Mouse (Mus musculus) intestine, embryonic 14.5 days (tissue): ENCODE data around the gene Arpc4. TPM values are rescaled to one million over a fixed set of nuclear protein-coding genes. Genes with fewer than 3 reads are reported as not detected.
"Not testable (repeated sequence)": the region's sequence is repeated elsewhere in the genome, so short reads cannot be mapped to it uniquely, and the experiment has no call there.

Source experiments
- ATAC-seq: fragments of 200-750 bp; cut with Nextera tagmentation; replicated peaks from 2 replicates; pipeline ENCODE4 v1.8.0; 2017; ENCODE audit warnings: low read depth, moderate number of reproducible peaks, moderate TSS enrichment, moderate library complexity; ENCODE audit not compliant: low FRiP score, low TSS enrichment
- DNase-seq: peaks from one replicate; pipeline ENCODE4 v3.0.0-alpha.2; 2018; ENCODE audit warnings: low spot score
- H3K27ac ChIP-seq: fragments of 300-500 bp; sonication (generic); 2 replicates; pipeline ENCODE4 v1.5.1; 2014; ENCODE audit warnings: low read depth, mild to moderate bottlenecking, control low read depth
- H3K27me3 ChIP-seq: fragments of 300-500 bp; sonication (generic); replicated peaks from 2 replicates; pipeline ENCODE4 v1.6.1; 2014; ENCODE audit warnings: low read length, control low read depth; ENCODE audit not compliant: control insufficient read depth, insufficient read depth
- H3K36me3 ChIP-seq: fragments of 300-500 bp; sonication (generic); 2 replicates; pipeline ENCODE4 v1.6.1; 2014; ENCODE audit warnings: low read length, control low read depth; ENCODE audit not compliant: control insufficient read depth, insufficient read depth
- H3K4me1 ChIP-seq: fragments of 300-500 bp; sonication (generic); replicated peaks from 2 replicates; pipeline ENCODE4 v1.6.1; 2014; ENCODE audit warnings: low read length, control low read depth, mixed read lengths; ENCODE audit not compliant: control insufficient read depth, insufficient read depth
- H3K4me2 ChIP-seq: fragments of 300-500 bp; sonication (generic); 2 replicates; pipeline ENCODE4 v1.6.1; 2014; ENCODE audit warnings: low read length
- H3K4me3 ChIP-seq: fragments of 300-500 bp; sonication (generic); 2 replicates; pipeline ENCODE4 v1.5.1; 2014; ENCODE audit warnings: low read depth, low read length, control low read depth, mixed read lengths
- H3K9ac ChIP-seq: fragments of 300-500 bp; sonication (generic); 2 replicates; pipeline ENCODE4 v1.6.1; 2014; ENCODE audit warnings: mild to moderate bottlenecking, low read length
- H3K9me3 ChIP-seq: fragments of 300-500 bp; sonication (generic); 2 replicates; pipeline ENCODE4 v1.6.1; 2016; ENCODE audit warnings: low read length, control low read depth; ENCODE audit not compliant: control insufficient read depth
- WGBS: fragments of 180-500 bp; shearing (Covaris S2); extraction: QIAGEN DNeasy Blood & Tissue Kit; methylation state at CpG from one replicate; pipeline ENCODE4 v1.1.7; 2014; 5-methylcytosine and 5-hydroxymethylcytosine counted together
- polyA plus RNA-seq: library from polyadenylated mRNA; unstranded; fragments of >200 nt; fragmentation: Nextera tagmentation; extraction: Ambion mirVana; gene quantifications from 2 replicates; pipeline ENCODE4 v1.2.1, GENCODE M21; 2014

The Arpc4 gene
- polyA plus RNA-seq, result 221 and 234 TPM in 2 replicates

DNA sequence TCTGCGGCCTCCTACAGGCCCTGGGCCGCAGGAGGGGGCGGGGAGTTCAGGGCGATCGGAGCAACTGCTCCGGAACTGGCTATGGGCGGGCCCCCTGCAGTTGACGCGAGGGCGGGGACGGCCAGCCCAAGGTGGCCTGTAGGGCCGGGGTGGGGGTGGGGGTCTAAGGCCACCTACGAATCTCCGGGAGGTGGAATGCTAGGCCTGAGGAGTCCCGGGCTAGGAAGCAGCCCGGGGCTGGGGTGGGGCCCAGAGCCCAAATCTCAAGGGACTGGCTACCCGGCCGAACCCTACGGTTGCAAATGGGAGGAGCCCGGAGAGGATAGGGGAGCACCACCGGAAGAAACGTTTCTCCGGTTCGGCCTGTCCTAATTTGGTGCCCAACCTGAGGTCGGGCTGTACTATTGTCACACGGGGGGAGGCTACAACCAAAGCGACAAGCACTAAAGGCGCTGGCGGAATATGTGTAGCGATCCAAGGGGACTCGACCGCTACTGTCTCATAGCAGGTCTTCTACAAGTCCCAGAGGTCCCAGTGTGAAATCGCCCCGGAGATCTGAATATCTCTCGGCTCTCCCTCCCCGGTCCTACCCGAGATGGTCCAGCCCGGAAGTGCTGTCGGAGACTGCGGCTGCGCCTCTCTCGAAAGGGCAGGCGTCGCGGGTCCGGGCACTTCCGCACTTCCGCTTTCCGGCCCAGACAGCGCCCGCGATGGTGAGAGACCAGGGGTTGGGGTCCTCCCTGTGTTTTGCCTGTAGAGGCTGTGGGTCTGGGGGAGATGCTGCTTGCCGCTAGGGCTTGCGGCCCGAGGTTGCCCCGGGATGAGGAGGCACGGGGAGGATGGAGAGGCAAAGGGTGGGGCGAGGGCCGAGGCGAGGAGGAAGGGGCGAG is at the start of gene Arpc4, which contains the start of gene Tada3:
Arpc4 (plus strand) TSS at position 620 of the 890 bp plus-strand sequence.
Tada3 (minus strand) TSS at position 388 of the 890 bp plus-strand sequence.
- ATAC-seq, result peak; percentile 98
- Histone ChIP-seq H3K27me3 (no peaks in the 10 kb centered on the region), H3K9ac (peak within 1 kb of the TSS; percentile 94), H3K9me3 (no peaks in the 10 kb centered on the region), H3K4me3 (peak within 1 kb of the TSS; percentile 68), H3K4me1 (peaks cover 10% of the 10 kb centered on the region), H3K36me3 (peaks cover 56% of the 10 kb centered on the region), H3K27ac (peak within 1 kb of the TSS; percentile 97), H3K4me2 (peak within 1 kb of the TSS; percentile 98)
- WGBS, result 1% methylated on average over 61 of the region's 61 CpGs
- peak; percentile 99 for DNase-seq

GRCm38 (mm10) chr6:113329396-113329795 is 48.5 kb upstream of the Arpc4 start:
- H3K4me3 ChIP-seq, result no peak overlapping the region
- H3K4me2 ChIP-seq, result no peak overlapping the region
- H3K4me1 ChIP-seq, result 0 out of 2 replicates have a peak, but pooled peaks cover 3% of the 10 kb centered on the region
- no peak overlapping the region for H3K9ac ChIP-seq
- DNase-seq (no peak), ATAC-seq (no peak)
- H3K27ac ChIP-seq, result no peak overlapping the region
- H3K27me3 ChIP-seq, result no peaks in the 10 kb centered on the region
- WGBS, result 86% methylated on average over 1 of the region's 1 CpGs
- no peaks in the 10 kb centered on the region for H3K9me3 ChIP-seq
- peaks cover 30% of the 10 kb centered on the region for H3K36me3 ChIP-seq

DNA sequence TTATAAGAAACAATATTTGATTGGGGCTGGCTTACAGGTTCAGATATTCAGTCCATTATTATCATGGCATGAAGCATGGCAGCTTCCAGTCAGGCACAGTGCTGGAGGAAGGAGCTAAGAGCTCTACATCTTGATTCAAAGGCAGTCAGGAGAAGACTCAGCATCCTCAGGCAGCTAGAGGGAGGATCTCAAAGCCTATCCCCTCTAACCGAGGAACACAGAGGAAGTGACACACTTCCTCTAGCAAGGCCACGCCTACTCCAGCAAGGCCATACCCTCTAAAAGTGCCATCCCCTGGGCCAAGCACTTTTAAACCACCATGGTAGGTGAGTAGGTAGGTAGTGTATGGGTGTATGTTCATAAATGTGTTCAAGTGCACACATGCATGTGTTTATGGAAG is 47.4 kb upstream of the Arpc4 start:
- Histone ChIP-seq H3K4me3 (no peak overlapping the region), H3K4me1 (0 out of 2 replicates have a peak, but pooled peaks cover under 1% of the 10 kb centered on the region), H3K36me3 (peaks cover 31% of the 10 kb centered on the region), H3K9ac (no peak overlapping the region), H3K27ac (no peak overlapping the region), H3K4me2 (no peak overlapping the region), H3K9me3 (no peaks in the 10 kb centered on the region), H3K27me3 (no peaks in the 10 kb centered on the region)
- DNase-seq (no peak), ATAC-seq (no peak)
- 57% methylated on average over 2 of the region's 2 CpGs for WGBS

DNA sequence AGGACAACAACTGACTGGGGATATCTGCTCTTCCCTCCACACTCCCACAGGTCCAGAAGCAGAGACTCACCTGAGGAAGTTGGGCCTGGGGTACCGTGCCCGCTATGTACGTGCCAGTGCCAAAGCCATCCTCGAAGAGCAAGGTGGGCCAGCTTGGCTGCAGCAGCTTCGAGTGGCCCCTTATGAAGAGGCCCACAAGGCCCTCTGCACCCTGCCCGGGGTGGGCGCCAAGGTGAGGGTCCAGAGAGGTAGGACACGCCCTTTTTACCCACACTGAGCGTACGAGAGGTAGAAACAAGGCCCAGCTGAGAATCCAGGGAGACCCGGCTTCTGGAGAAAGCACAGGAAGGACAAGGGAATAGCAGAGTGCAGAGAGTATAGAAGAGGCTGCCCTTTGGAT is 46.2 kb upstream of the Arpc4 start:
- H3K9ac ChIP-seq, result no peak overlapping the region
- H3K9me3 ChIP-seq, result no peaks in the 10 kb centered on the region
- ATAC-seq (no peak), DNase-seq (no peak)
- no peak overlapping the region for H3K27ac ChIP-seq
- no peak overlapping the region for H3K4me3 ChIP-seq
- no peaks in the 10 kb centered on the region for H3K27me3 ChIP-seq
- no peak overlapping the region for H3K4me2 ChIP-seq
- 88% methylated on average over 11 of the region's 11 CpGs for WGBS
- H3K36me3 ChIP-seq, result peaks cover 40% of the 10 kb centered on the region
- no peaks in the 10 kb centered on the region for H3K4me1 ChIP-seq

- ATAC-seq, H3K4me3 ChIP-seq, H3K4me2 ChIP-seq, H3K4me1 ChIP-seq, H3K9me3 ChIP-seq, DNase-seq, H3K9ac ChIP-seq, H3K27me3 ChIP-seq: not testable (repeated sequence)
- H3K36me3 ChIP-seq, result peaks cover 49% of the 10 kb centered on the region
- WGBS, result 68% methylated on average over 6 of the region's 6 CpGs
- H3K27ac ChIP-seq, result 0 out of 2 replicates have a peak overlapping the region, but pooled peaks have one; percentile 19
These were observed 45.2 kb upstream of the Arpc4 start for GRCm38 (mm10) chr6:113332734-113333133.

DNA sequence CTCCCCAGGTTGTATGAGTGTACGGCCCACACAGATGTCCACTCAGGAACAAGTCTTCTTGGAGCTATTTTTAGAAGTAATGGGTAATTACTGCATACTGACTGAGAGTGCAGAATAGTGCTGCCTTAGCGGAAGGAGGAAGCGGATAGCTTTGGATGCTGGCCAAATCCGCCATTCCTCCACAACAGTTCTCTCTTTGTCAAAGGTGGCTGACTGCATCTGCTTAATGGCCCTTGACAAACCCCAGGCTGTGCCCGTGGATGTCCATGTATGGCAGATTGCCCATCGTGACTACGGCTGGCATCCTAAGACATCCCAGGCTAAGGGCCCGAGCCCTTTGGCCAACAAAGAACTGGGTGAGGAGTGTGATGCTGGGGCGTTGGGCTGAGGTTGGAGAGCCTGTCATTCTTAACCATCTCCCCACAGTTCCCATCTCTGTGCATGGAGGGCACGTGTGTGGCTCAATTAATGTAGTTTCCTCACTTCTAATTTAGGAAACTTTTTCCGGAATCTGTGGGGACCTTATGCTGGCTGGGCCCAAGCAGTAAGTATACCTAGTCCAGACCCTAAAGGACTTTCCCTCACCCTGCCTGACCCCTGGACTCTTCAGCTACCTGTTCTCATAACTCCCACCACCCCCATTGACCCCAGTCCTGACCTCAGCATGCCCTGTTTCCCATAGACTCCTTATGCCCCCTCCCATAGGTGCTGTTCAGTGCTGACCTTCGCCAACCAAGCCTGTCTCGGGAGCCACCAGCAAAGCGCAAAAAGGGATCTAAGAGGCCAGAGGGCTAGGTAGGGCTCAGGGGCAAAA is 44.6 kb upstream of the Arpc4 start:
- H3K4me1 ChIP-seq, result no peaks in the 10 kb centered on the region
- WGBS, result 66% methylated on average over 14 of the region's 14 CpGs
- peak; percentile 72 for DNase-seq

GRCm38 (mm10) chr6:113334216-113334615 is 43.7 kb upstream of the Arpc4 start:
- 73% methylated on average over 6 of the region's 6 CpGs for WGBS
- Histone ChIP-seq H3K9ac (no peak overlapping the region), H3K27me3 (no peaks in the 10 kb centered on the region), H3K27ac (no peak overlapping the region), H3K4me2 (no peak overlapping the region), H3K36me3 (peaks cover 64% of the 10 kb centered on the region), H3K4me1 (no peaks in the 10 kb centered on the region), H3K4me3 (no peak overlapping the region), H3K9me3 (no peaks in the 10 kb centered on the region)
- ATAC-seq (no peak), DNase-seq (no peak)

More for the DNA sequence above, 44.6 kb upstream of the Arpc4 start:
- Histone ChIP-seq H3K4me3 (no peak overlapping the region), H3K9me3 (no peaks in the 10 kb centered on the region), H3K9ac (no peak overlapping the region), H3K27ac (peak overlapping the region; percentile 19; the same call in 1 of the 2 replicates), H3K36me3 (peaks cover 55% of the 10 kb centered on the region), H3K27me3 (no peaks in the 10 kb centered on the region), H3K4me2 (no peak overlapping the region)
- ATAC-seq, result peak; percentile 68

- WGBS, result 63% methylated on average over 8 of the region's 8 CpGs
These were observed 40.9 kb upstream of the Arpc4 start for GRCm38 (mm10) chr6:113336852-113337620.

More at GRCm38 (mm10) chr6:113336852-113337620, 40.9 kb upstream of the Arpc4 start:
- Histone ChIP-seq H3K4me3 (no peak overlapping the region), H3K36me3 (peaks cover 68% of the 10 kb centered on the region), H3K4me2 (no peak overlapping the region), H3K27ac (no peak overlapping the region), H3K9ac (no peak overlapping the region), H3K27me3 (no peaks in the 10 kb centered on the region), H3K9me3 (no peaks in the 10 kb centered on the region), H3K4me1 (peaks cover 5% of the 10 kb centered on the region; the same call in 1 of the 2 replicates)
- DNase-seq, result no peak
- no peak for ATAC-seq
